Mouse (Mus musculus) layer of hippocampus, adult 9-11 months (tissue): Measurements from ENCODE around the gene Lrrc42.

ENCODE experiments used
- DNase-seq: peaks from one replicate; pipeline ENCODE4 v3.0.0; 2022

Lrrc42 gene

DNA sequence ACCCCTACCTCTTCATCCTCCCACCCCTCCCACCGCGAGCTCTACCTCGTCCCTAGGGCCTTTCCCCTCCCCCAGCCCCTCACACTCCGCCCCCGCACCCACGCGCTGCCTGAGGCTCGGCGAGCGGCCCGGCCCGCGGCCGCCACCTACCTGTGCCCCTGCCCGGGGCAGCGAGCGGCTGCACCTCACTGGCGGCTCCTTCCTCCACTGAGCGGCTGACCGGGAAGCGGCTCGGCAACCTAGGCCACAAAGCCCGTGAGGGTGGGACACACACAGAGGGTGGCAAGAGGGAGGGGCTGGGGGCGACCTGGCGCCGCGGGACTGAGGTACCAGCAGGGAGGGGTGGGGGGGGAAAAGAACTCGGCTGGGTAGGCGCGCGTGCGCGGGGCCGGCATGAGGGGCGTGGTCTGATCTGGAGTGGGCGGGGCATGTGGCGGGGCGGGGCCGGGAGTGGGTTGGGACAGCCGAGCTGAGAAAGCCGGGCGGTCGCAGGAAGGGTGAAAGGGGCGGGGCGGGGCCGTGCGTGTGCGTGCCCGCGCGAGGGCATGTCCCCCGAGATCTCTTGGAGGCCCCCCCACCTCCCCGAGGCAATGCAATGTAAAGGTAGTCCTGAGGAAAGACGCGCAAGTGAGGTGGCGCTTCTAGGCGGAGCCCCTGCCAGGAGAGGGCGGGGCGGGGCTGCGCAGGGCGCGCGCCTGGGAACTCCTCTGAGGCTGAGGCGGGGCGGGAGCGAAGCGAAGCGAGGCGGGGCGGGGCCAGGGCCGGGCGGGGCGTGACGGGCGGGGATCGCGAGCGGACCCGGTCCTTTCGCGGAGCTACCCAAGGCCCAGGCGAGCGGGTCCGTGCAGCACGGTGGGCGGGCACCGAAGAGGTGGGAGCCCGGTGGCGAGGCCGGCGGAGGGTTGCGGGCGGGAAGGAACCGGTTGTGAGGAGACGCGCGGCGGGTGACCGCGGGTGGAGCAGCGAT is at the start of gene Lrrc42, which contains the start of gene Hspb11:
Gene Lrrc42, minus strand, starts transcription at position 408 of the 967 bp plus-strand sequence.
Gene Hspb11, plus strand, starts transcription at position 469 of the 967 bp plus-strand sequence.
- peak; percentile 95 for DNase-seq

DNA sequence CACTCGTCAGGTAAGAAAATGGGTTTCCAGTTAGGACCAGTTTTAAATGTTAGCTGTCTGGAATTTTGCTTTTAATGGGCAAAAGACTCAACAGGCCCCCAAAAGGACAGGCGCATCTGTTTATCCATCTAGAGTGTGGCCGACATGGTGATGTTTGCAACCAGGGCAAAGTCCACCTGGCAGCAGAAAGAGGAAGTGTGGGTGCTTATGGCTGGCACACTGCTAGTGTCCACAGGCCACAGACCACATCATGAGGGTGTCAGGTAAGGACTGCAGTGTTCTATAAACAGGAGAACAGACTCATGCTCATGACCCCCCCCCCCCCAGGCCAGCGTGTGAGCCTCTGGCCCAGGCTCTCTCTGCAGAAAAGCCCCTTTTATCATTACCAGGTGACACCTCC is 49.5 kb upstream of the Lrrc42 start:
- DNase-seq, result no peak

DNA sequence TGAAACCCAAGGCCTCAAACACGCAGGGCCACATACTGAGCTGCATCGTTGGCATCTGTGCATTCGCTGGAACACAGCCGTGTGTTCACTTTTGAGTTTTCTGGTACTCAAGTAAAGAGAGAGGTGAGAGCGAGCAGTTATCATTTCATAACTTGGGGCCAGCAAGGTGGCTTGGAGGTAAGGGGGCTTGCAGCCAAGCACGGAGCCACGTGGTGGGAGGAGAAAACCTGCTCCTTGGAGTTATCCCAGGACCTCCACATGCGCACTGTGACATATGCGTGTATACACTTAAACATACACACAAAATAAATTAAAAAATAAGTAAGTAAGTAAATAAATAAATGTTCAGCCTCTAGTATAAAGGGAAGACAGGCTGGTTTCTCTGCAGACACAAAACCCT is 48.9 kb upstream of the Lrrc42 start:
- no peak for DNase-seq

DNA sequence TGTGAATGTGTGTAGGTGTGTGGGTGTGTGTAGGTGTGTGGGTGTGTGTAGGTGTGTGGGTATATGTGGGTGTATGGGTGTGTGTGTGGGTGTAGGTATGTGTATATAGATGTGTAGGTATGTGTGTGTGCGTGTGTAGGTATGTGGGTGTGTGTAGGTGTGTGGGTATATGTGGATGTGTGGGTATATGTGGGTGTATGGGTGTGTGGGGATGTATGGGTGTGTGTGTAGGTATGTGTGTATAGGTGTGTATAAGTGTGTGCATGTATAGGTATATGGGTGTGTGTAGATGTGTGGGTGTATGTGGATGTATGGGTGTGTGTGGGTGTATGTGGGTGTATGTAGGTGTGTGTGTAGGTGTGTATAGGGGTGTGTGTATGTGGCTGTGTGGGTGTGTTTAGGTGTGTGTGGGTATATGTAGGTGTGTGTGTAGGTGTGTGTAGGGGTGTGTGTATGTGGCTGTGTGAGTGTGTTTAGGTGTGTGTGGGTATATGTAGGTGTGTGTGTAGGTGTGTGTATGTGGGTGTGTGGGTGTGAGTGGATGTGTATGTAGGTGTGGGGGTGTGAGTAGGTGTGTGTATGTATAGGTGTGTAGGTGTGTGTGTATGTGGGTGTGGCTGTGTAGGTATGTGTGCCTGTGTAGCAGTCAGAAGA is 47.7 kb upstream of the Lrrc42 start:
- no peak for DNase-seq

DNA sequence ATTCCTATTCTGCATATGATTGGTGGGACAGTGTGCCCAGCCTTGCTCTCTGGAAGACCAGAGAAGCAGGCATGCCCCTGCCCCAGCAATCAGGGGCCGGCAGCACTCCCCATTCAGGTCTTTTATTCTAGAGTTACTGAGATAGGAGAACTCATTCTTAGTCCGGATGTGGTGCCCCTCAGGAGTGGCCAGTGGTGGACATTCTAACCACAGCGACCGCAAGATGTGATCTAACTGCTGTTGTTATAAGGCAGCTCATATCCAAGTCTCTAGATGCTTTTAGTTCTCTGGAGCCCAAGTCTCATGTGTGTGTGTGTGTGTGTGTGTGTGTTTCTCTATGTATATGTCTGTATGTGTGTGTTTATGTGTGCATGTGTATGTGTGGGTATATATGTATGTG is 47.0 kb upstream of the Lrrc42 start:
- no peak for DNase-seq

DNA sequence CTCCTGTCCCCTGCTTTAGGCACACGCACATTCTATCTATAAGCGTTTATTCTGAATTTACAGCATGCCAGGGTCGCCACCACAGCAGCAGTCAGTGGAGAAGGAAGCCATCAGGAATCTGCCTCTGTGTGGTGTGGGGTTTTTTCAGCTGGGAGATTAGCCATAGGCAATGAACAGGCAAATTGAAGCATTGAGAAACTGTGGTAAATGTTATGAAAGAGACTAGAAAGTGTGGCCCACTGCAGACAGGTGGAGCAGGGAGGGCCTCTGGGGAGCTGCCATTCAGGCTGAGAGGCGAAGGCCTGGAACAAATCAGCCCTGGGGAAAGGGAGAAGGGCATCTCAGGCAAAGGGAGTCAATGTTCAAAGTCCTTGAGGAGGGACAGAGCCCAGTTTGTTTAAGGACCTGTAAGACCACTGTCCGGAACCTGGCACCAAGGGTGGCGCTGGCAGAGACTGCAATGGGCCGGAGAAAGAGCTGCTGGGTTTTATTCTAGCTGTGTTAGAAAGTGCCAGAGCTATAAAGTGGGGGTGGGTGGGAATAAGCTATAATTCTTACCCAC is 46.5 kb upstream of the Lrrc42 start:
- no peak for DNase-seq

DNA sequence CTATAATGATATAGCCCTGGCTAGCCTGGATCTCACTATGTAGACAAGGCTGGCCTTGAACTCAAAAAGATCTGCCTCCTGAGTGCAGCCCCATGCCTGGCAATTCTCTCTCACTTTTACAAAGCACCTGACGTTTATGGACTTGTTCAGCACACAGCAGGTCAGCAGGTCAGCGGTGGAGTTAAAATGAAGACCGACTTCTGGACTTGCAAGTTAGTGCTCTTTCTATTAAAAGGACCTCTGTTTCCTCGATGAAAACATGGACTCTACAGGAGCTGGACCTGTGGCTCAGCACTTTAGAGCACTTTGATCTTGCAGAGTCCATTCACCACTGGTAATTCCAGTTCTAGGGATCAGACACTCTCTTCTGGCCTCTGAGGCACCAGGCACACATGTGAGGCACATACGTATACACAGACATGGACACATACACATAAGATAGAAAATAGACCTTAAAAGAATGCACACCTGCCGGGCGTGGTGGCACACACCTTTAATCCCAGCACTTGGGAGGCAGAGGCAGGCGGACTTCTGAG is 44.8 kb upstream of the Lrrc42 start:
- no peak for DNase-seq

DNA sequence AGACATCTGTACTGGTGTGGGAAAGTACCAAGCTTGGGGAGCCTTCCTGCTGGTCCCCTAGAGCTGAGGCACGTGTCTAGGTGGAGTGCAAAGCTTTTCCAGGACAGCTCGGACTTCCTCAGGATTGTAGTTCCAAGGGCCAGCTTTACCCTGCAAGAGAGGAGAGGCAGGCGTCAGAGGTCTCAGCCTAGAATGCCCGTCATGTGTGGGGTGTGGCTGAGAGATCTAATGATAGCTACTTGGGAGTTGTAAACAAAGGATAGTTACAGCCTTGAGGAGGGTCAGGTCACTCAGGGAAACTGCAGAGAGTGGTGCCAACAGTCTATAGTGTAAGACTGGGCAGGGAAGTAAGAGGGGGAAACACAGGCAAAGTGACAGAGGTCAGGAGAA is 38.9 kb upstream of the Lrrc42 start:
- DNase-seq, result no peak

DNA sequence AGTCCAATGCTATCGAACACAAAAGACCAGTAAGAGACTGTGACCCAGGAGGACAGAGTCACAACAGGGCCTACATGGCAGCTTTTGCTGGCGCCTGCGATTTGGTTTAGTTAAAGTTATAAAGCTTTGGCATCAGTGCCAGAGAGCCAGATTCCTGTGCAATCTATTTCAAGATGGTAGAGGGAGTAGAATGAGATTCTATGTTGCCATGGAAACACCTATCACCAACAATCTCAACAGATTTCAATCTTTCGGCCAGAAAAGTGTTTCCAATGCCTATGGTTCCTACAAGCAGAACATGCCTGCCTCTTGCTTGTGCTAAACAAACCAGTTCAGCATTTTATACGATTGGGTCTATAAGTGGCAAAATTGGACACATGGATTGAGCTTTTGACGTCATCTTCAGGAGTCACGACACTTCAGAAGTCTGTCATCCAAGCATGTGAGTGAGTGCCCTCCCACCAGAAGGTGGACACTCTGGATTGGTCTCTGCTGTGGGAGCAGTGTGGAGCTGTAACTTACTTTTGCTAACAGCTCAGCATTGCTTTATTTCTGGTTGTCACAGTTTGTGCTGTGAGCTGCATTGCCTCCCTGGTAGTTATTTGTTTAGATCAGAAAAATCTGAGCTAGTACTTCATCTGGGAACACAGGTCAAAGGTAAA is 38.4 kb upstream of the Lrrc42 start:
- peak; percentile 54 for DNase-seq

DNA sequence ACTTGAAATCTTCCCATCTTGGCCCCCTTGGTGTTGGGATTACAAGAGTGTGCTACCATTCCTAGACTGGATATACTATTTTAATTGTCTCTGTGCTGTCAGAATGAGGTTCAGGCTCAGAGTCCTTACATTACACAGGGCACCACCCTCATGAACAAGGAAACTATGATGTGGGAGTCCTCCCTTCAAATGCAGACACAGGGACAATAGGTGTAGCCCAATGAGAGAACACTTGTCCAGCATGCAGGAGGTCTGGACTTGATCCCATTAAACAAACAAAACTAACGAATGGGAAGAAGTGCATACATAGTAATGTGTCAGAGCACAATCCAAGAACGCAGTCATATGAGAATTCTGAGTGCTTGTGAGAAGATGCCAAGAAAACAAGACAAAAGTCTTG is 34.2 kb upstream of the Lrrc42 start:
- no peak for DNase-seq

DNA sequence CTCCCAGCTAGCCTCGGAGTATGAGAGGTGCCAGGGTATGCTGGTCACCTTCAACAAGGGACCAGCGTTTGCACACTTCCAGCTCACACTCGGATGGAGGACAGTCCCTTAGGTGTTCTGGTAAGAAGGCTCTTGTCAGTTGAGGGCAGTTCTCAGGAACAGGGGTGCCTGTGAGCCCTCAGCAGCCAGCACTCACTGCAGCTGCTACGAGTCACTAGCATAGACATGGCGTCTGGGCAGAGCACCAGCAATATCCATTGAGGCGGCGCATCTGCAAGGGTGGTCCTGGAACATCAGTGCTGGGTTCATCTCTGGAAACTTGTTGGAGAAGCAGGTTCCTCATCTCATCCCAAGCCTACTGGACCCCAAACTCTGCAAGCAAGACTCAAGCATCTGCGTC is 33.1 kb upstream of the Lrrc42 start:
- no peak for DNase-seq

DNA sequence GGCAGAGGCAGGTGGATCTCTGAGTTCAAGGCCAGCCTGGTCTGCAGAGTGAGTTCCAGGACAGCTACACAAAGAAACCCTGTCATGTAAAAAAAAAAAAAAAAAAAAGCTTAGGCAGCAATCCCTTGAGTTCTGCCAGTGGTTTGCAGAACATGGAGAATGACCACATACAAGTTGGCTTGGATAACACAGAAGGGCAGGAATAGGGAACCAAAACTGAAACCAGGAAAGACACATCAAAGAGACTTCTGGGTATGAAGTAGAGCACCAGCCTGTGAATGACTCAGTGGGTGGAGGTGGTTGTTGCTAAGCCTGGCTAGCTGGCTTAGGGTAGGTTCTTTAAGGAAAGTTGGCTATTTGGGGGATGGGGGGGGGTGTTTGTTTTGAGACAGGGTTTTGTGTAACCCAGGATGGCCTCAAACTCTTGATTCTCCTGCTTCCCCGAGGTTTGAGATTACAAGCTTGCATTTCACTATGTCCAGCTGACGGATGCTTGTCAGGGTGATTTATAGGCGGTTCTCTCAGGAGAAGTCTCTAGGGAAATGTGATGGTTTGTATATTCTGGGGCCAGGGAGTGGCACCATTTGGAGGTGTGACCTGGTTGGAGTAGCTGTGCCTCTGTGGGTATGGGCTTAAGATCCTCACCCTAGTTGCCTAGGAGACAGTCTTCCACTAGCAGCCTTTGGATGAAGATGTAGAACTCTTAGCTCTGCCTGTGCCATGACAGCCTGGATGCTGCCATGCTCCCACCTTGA is 32.3 kb upstream of the Lrrc42 start:
- DNase-seq, result peak; percentile 23

DNA sequence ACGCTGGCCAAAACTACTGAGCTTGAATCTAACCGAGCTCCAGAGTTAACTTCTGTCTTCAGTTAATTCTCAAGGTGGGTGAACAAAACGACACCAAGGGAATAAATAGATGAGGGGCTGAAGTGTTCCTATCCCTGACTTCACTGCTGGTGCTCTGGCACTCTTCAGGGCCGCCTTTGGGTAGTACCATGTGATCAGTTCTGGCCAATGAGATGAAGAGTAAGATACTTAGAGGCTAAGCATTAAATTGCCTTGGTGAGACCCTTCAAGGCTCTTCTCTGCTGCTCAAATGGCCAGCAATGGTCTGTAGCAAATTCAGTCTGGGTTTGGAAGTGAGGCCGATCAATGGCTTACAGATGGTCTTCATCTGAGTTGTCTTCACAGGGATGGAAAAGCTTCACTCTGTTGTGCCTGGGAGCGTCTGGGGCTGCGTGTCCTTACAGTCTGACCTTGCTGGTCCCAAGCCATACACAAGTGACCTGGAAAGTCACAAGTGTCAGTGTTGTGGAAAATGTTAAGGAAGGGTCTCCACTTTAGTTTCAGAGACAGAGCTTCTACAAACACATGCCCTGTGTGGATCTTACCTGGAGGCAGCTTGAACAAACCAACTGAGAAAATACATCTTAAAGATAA is 27.6 kb upstream of the Lrrc42 start:
- no peak for DNase-seq

DNA sequence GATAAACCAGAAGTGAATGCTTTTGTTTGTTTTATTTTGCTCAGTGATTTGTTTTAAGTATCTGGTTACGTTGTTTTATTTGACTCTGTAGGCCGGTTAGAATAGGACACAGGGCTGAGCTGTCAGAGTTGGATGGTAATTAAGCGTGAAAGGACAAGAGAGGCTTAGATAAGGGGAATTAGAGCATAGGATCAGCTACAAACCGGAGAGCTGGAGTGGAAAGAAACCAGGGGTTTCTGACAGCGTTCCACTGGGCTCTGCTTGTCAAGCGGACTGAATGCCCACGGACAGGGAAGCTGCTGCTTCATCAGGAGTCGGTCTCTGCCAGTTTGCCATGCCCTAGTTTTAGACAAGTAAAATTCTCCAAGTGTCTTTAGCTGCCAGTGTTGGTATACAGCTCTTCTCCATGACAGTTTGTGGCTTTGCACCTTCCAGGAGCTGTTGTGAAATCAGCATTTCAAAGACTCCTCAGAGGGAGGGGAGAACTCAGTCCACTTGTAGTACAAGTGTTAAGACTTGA is 24.9 kb upstream of the Lrrc42 start:
- DNase-seq, result no peak

DNA sequence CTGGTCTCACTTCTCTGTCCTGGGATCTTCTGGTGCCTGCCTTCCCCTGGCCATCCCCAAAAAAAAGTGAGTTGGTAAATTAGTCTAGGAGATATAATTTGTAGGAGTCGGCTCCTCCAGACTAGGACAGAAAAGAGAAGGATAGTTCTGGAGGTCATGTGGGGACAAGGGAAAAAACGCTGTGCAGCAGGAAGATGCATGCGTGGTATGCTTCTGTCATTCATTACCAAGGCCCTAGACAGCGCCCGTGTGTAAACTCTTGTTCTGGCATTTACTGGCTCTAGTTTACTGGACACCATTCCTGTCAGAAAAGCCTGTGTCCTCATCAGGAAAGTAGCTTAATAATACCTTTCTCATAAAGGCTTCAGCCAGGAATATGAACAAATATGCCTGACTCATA is 21.2 kb upstream of the Lrrc42 start:
- no peak for DNase-seq

DNA sequence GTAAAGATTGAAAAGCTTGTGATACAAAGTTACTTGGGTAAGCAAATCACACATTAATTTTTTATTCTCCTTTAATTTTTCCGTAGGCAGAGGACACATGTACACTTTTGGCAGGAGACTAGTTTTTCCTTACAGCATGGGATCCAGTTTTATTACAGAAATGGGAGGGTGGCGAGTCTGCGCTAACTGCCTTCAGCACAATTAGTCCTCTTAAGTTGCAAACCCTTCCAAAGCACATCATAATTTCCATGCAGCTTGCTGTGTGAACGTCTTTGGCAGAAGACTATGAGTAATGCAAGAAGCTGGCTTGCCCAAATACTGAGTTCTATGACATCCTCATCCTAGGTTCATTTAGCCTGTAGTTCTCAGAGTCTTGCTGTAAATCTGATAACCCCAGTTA is 20.4 kb upstream of the Lrrc42 start:
- DNase-seq, result peak; percentile 25

DNA sequence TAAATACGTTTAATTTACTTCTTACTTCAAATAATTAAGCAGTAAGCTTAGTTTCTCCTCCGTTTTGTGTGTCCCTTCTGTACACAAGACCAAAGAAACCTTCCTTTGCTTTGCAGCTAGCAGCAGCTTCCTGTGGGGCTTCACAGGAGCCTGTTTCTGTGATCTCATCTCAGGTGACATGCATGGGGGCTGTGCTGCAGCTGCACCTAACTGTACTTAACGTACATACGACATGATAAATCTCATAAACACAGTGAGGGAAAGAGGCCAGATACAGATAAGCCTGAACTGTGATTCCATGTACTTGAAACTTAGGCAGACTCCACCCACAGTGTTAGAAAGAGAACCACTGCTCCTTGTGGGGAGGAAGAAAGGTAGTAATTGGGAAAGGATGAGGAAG is 6.7 kb upstream of the Lrrc42 start:
- DNase-seq, result no peak

DNA sequence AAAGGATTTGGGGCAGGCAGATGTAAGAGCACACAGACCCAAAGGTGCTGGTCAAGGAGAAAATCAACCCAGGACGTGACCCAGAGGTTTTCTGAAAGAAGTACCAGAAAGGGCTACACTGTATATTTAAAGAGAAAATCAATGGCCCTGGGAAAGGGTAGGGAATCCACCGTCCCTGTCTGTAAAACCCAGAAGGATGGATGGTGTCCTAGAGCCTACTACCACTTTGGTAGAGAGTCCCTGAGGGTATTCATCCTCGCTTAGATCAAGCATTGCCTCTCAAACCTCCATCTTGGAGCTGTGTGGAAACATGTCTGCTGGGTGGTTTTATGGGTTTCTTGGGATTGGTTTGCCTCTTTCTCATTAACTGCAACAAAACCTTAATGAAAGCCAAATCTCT is 1.1 kb upstream of the Lrrc42 start:
- DNase-seq, result no peak

DNA sequence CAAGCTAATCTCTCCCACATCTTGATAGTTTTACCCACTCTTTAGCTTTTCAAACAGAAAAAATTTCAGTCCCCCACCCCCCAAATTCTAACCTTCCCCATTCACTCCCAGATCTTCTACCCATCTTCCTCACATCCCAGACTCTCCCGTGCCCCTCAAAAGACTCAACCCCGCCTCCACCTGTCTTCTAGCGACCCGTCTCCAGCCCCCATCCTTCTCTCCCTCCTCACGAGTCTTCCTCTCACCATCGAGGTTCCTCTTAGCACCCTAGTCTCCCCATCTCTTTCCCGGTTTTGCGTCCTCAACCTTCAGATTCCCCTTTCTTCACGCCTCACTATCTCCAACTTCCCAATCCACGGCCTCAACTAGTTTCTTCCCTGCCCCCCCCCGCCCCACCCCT is 810 bp downstream of the Lrrc42 start:
- no peak for DNase-seq

DNA sequence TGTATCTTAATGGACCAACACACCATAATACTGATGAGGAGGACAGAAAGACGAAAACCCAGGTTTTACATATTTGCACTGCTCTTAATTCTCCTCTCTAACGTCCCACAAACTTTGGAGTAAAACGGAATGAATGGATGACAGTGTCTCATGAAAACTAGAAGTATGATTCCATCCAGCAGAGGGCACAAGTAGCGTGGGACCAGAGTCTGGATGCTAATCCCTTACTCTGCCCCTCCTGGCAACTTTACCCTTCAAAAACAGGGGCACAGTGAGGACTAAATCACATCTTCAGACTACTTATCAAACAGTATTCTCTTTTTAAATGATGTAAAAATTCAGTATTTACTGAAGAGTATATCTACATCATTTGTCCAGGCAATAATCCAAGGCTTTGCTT is 2.8 kb downstream of the Lrrc42 start:
- DNase-seq, result peak; percentile 30

DNA sequence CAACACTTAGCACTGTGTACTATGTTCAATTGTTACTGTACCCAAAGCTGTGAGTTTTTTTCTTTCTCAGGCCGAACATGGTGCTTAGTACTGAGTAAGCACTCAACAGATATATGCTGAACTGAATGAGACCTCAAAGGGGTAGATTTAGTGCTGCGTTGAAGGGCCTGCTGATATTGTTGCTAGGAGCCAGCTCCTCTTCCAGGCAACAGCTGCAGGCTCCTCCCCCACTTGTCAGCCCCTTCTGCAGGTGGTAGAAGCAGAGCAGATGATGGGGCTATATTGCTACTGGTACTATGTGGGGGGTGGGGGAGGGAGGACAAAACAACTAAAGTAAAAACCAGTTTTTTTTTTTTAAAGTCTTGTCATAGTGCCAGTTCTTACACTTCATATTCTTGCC is 3.9 kb downstream of the Lrrc42 start:
- peak; percentile 33 for DNase-seq

DNA sequence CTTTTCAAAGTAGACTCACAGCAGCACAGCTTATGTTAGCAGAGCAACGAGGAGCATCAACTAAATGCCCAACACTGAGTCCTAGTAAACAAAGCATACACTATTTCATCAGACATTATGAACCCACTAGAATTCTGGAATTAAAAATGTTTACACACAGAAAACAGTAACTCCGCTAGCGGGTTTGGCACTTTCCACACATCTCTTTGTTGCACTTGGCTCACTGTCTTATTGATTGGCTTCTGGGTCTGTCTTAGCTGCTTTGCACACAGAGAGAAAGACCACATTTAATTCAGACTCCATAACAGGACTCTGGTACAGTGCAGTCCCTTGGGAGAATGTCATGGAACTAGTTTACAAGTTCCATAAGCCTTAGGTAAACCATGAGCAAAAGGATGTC is 5.3 kb downstream of the Lrrc42 start:
- no peak for DNase-seq
